Comparison of ENCODE assay signal across 14 mouse cellular contexts in genomic region chr9:56842303-56842719, GRCm38 (mm10). TPM values are rescaled to one million over a fixed set of nuclear protein-coding genes. Genes with fewer than 3 reads are reported as not detected.
DNase-seq lines count a peak whose midpoint lies in the region; ATAC-seq and TF ChIP-seq lines count a peak whose summit lies in the region.
"Had no signal": no experiment of that assay in that cellular context is flagged by ENCODE, and none has a peak within 500 bp of the region (broad histone marks: within the 10 kb centered on the region; RNA-seq: fewer than 3 reads in every experiment).

No protein-coding gene starts in this region.

- H3K4me2 ChIP-seq in hindbrain, embryonic 14.5 days (replicated peaks) = no peak overlapping the region
- peak overlapping the region; percentile 1; the same call in 1 of the 2 replicates for H3K4me2 ChIP-seq in neural tube, embryonic 11.5 days (ENCODE audit: low read depth)
- H3K4me2 ChIP-seq: embryonic facial prominence, embryonic 15.5 days; liver, embryonic 12.5 days had no signal

- peaks cover 32% of the 10 kb centered on the region for H3K4me1 ChIP-seq in hindbrain, embryonic 14.5 days (replicated peaks; ENCODE audit: control insufficient read depth, insufficient read depth, low read length)
- peaks cover 11% of the 10 kb centered on the region for H3K4me1 ChIP-seq in neural tube, embryonic 11.5 days (ENCODE audit: control insufficient read depth, insufficient read depth, low read length)
- H3K4me1 ChIP-seq: liver, embryonic 12.5 days had no signal

- H3K27me3 ChIP-seq in hindbrain, embryonic 14.5 days (ENCODE audit: control insufficient read depth, insufficient read depth, low read length) = no peaks in the 10 kb centered on the region
- no peaks in the 10 kb centered on the region for H3K27me3 ChIP-seq in neural tube, embryonic 11.5 days (ENCODE audit: control insufficient read depth, insufficient read depth, low read length)

- DNase-seq in gastrocnemius, postnatal 10 days = peak; percentile 2
- no peak for DNase-seq in gastrocnemius, postnatal 25 days
- peak; percentile 45 for DNase-seq in brain, embryonic 14.5 days (ENCODE audit: low read depth)
- peak; percentile 62 for DNase-seq in hindbrain, embryonic 14.5 days (ENCODE audit: low spot score)
- peak; percentile 50 for DNase-seq in neural tube, embryonic 11.5 days (ENCODE audit: low spot score)
- DNase-seq in spleen, postnatal 4 days (ENCODE audit: low spot score in 2 of 2) = no peak
- no peak for DNase-seq in Muller cell, postnatal 12 days (ENCODE audit: inconsistent ontology term)
- DNase-seq in layer of hippocampus, postnatal 36 days = no peak

- H3K9me3 ChIP-seq in hindbrain, embryonic 14.5 days (ENCODE audit: control insufficient read depth, low read length) = no peaks in the 10 kb centered on the region
- no peaks in the 10 kb centered on the region for H3K9me3 ChIP-seq in neural tube, embryonic 11.5 days (ENCODE audit: control insufficient read depth, low read length)
- H3K9me3 ChIP-seq: embryonic facial prominence, embryonic 15.5 days; liver, embryonic 12.5 days had no signal

- 27% methylated on average over 3 of the region's 3 CpGs for WGBS in hindbrain, embryonic 14.5 days
- 8% methylated on average over 3 of the region's 3 CpGs for WGBS in neural tube, embryonic 11.5 days

- H3K36me3 ChIP-seq in hindbrain, embryonic 14.5 days (replicated peaks; ENCODE audit: control insufficient read depth, insufficient read depth) = no peaks in the 10 kb centered on the region
- no peaks in the 10 kb centered on the region for H3K36me3 ChIP-seq in neural tube, embryonic 11.5 days (ENCODE audit: control insufficient read depth, insufficient read depth, low read length)
- H3K36me3 ChIP-seq: embryonic facial prominence, embryonic 15.5 days; liver, embryonic 12.5 days had no signal

- no peak overlapping the region for H3K4me3 ChIP-seq in hindbrain, embryonic 14.5 days (replicated peaks; ENCODE audit: low read length)
- H3K4me3 ChIP-seq in neural tube, embryonic 11.5 days (ENCODE audit: low read depth, low read length) = no peak overlapping the region
- H3K4me3 ChIP-seq: embryonic facial prominence, embryonic 15.5 days; liver, embryonic 12.5 days had no signal

- peak overlapping the region; percentile 28; the same call in 1 of the 2 replicates for H3K27ac ChIP-seq in hindbrain, embryonic 14.5 days
- H3K27ac ChIP-seq in neural tube, embryonic 11.5 days (ENCODE audit: low read depth, low read length) = peak overlapping the region; percentile 50; the same call in 1 of the 2 replicates
- H3K27ac ChIP-seq: embryonic facial prominence, embryonic 15.5 days; liver, embryonic 12.5 days had no signal

- no peak for TF ChIP-seq CTCF in brain, embryonic 14.5 days (IDR thresholded peaks at IDR 0.05; ENCODE audit: borderline replicate concordance, extremely low read depth, insufficient read depth, insufficient read length)

- peak; percentile 34; the same call in 1 of the 2 replicates for ATAC-seq in hindbrain, embryonic 14.5 days (ENCODE audit: low FRiP score)
- peak; percentile 48; the same call in 1 of the 2 replicates for ATAC-seq in neural tube, embryonic 11.5 days (ENCODE audit: insufficient read depth, low FRiP score, low TSS enrichment)
- ATAC-seq: activated CD4-positive, CD25-positive, alpha-beta regulatory T cell, adult 4 months; liver, embryonic 12.5 days had no signal

- no peak for TF ChIP-seq POLR2A in brain, embryonic 14.5 days (IDR thresholded peaks at IDR 0.05; ENCODE audit: borderline replicate concordance, extremely low read depth, insufficient read depth, insufficient read length, poor library complexity, severe bottlenecking)

- no peak overlapping the region for H3K9ac ChIP-seq in hindbrain, embryonic 14.5 days
- no peak overlapping the region for H3K9ac ChIP-seq in neural tube, embryonic 11.5 days (ENCODE audit: low read length)
- H3K9ac ChIP-seq: embryonic facial prominence, embryonic 15.5 days; liver, embryonic 12.5 days had no signal

RNA-seq across cellular contexts. Expression of gene Odf3l1, which starts 22.2 kb away (rescaled TPM):
- total RNA-seq in gastrocnemius, postnatal 10 days (2021) = under 1 TPM; 0.72 to 0.82 TPM
- total RNA-seq in gastrocnemius, postnatal 25 days (2021) = under 1 TPM in 1 of 2 experiments, not detected in 1; 0.67 TPM
- 0.14 and 0.18 TPM in 2 replicates for polyA plus RNA-seq in brain, embryonic 14.5 days (2012; rRNA removed)
- polyA plus RNA-seq in hindbrain, embryonic 14.5 days (2014; fragmentation: Nextera tagmentation; extraction: Ambion mirVana) = not detected in 2 replicates
- polyA plus RNA-seq in neural tube, embryonic 11.5 days (2014; fragmentation: Nextera tagmentation; extraction: Ambion mirVana) = not detected in 2 replicates
- total RNA-seq in layer of hippocampus, postnatal 36 days (2021) = not detected
- total RNA-seq: ES-E14; heart, adult 8-10 months; layer of hippocampus, adult 8-10 months had no signal
- polyA plus RNA-seq: activated CD4-positive, CD25-positive, alpha-beta regulatory T cell, adult 4 months; liver, embryonic 12.5 days had no signal

RNA-seq across cellular contexts. Expression of gene Cspg4, which starts 22.5 kb away (rescaled TPM):
- 10 to 100 TPM; 22.0 to 31.7 TPM for total RNA-seq in gastrocnemius, postnatal 10 days (2021)
- total RNA-seq in gastrocnemius, postnatal 25 days (2021) = 1 to 10 TPM; 6.5 to 9.4 TPM
- 4.4 and 8.2 TPM in 2 replicates for polyA plus RNA-seq in brain, embryonic 14.5 days (2012; rRNA removed)
- 5.5 and 6.8 TPM in 2 replicates for polyA plus RNA-seq in hindbrain, embryonic 14.5 days (2014; fragmentation: Nextera tagmentation; extraction: Ambion mirVana)
- 2.6 and 3.8 TPM in 2 replicates for polyA plus RNA-seq in neural tube, embryonic 11.5 days (2014; fragmentation: Nextera tagmentation; extraction: Ambion mirVana)
- 10 to 100 TPM; 18.0 to 19.7 TPM for total RNA-seq in layer of hippocampus, postnatal 36 days (2021)

RNA-seq across cellular contexts. Expression of gene Lingo1, which starts 46.0 kb away (rescaled TPM):
- total RNA-seq in gastrocnemius, postnatal 10 days (2021) = 1 to 10 TPM; 2.0 to 2.6 TPM
- total RNA-seq in gastrocnemius, postnatal 25 days (2021) = under 1 TPM; 0.21 to 0.41 TPM
- polyA plus RNA-seq in brain, embryonic 14.5 days (2012; rRNA removed) = 143 and 205 TPM in 2 replicates
- 57.3 and 65.9 TPM in 2 replicates for polyA plus RNA-seq in hindbrain, embryonic 14.5 days (2014; fragmentation: Nextera tagmentation; extraction: Ambion mirVana)
- 12.2 and 14.7 TPM in 2 replicates for polyA plus RNA-seq in neural tube, embryonic 11.5 days (2014; fragmentation: Nextera tagmentation; extraction: Ambion mirVana)
- total RNA-seq in layer of hippocampus, postnatal 36 days (2021) = 100 to 1,000 TPM; 235 to 257 TPM
- polyA plus RNA-seq: activated CD4-positive, CD25-positive, alpha-beta regulatory T cell, adult 4 months had no signal

Comparison
In these comparisons a context has a peak if more than half of its experiments do, and no peak if none do; other contexts are left out.
1. DNase-seq: peak in gastrocnemius, postnatal 10 days (single experiment), brain, embryonic 14.5 days (single experiment), hindbrain, embryonic 14.5 days (single experiment) and neural tube, embryonic 11.5 days (single experiment); none in gastrocnemius, postnatal 25 days (single experiment), spleen, postnatal 4 days (0 of 2), Muller cell, postnatal 12 days (single experiment) and layer of hippocampus, postnatal 36 days (0 of 2).
2. RNA of gene Lingo1, which starts 46.0 kb away (total RNA-seq): 235 to 257 TPM in layer of hippocampus, postnatal 36 days; 2.0 to 2.6 TPM in gastrocnemius, postnatal 10 days and 0.21 to 0.41 TPM in gastrocnemius, postnatal 25 days; every median in the first group is over 10 times any median in the second.